Mouse (Mus musculus) stomach, embryonic 16.5 days (tissue): ENCODE results near the gene Snd1. TPM values are rescaled to one million over a fixed set of nuclear protein-coding genes. Genes with fewer than 3 reads are reported as not detected.

Experiments used
- ATAC-seq: fragments of 200-750 bp; cut with Nextera tagmentation; 2 replicates; pipeline ENCODE4 v1.8.0; 2017; ENCODE audit warnings: moderate number of reproducible peaks, moderate TSS enrichment; ENCODE audit not compliant: insufficient read depth, low FRiP score
- H3K27ac ChIP-seq: fragments of 300-500 bp; sonication (generic); 2 replicates; pipeline ENCODE4 v1.5.1; 2014; ENCODE audit warnings: low read length
- H3K27me3 ChIP-seq: fragments of 300-500 bp; sonication (generic); 2 replicates; pipeline ENCODE4 v1.6.1; 2014; ENCODE audit warnings: low read length, control low read depth, mixed read lengths; ENCODE audit not compliant: control insufficient read depth, insufficient read depth
- H3K36me3 ChIP-seq: fragments of 300-500 bp; sonication (generic); 2 replicates; pipeline ENCODE4 v1.6.1; 2014; ENCODE audit warnings: low read length; ENCODE audit not compliant: control insufficient read depth, insufficient read depth
- H3K4me1 ChIP-seq: fragments of 300-500 bp; sonication (generic); 2 replicates; pipeline ENCODE4 v1.6.1; 2014; ENCODE audit warnings: low read length, control low read depth, mixed read lengths; ENCODE audit not compliant: control insufficient read depth, insufficient read depth
- H3K4me2 ChIP-seq: fragments of 300-500 bp; sonication (generic); 2 replicates; pipeline ENCODE4 v1.6.1; 2014; ENCODE audit warnings: low read depth, low read length, mixed read lengths
- H3K4me3 ChIP-seq: fragments of 300-500 bp; sonication (generic); replicated peaks from 2 replicates; pipeline ENCODE4 v1.5.1; 2014; ENCODE audit warnings: mild to moderate bottlenecking, low read length
- H3K9ac ChIP-seq: fragments of 300-500 bp; sonication (generic); 2 replicates; pipeline ENCODE4 v1.6.1; 2014; ENCODE audit warnings: low read length
- H3K9me3 ChIP-seq: fragments of 300-500 bp; sonication (generic); replicated peaks from 2 replicates; pipeline ENCODE4 v1.6.1; 2016; ENCODE audit warnings: low read length, control low read depth; ENCODE audit not compliant: control insufficient read depth
- WGBS: fragments of 180-500 bp; shearing (Covaris S2); extraction: QIAGEN DNeasy Blood & Tissue Kit; methylation state at CpG from one replicate; pipeline ENCODE4 v1.1.7; 2014; 5-methylcytosine and 5-hydroxymethylcytosine counted together
- polyA plus RNA-seq: library from polyadenylated mRNA; unstranded; fragments of >200 nt; fragmentation: Nextera tagmentation; extraction: Ambion mirVana; gene quantifications from 2 replicates; pipeline ENCODE4 v1.2.1, GENCODE M21; 2015

Snd1 gene
- polyA plus RNA-seq, 1 experiment from 2014 or later: 136 TPM

- Histone ChIP-seq H3K27ac (no peak overlapping the region), H3K4me3 (no peak overlapping the region), H3K36me3 (peaks cover 8% of the 10 kb centered on the region; the same call in 1 of the 2 replicates), H3K4me1 (peaks cover 14% of the 10 kb centered on the region), H3K9me3 (no peaks in the 10 kb centered on the region), H3K9ac (no peak overlapping the region), H3K27me3 (no peaks in the 10 kb centered on the region), H3K4me2 (no peak overlapping the region)
- 39% methylated on average over 7 of the region's 7 CpGs for WGBS
- peak; percentile 39; the same call in 1 of the 2 replicates for ATAC-seq
Measured at GRCm38 (mm10) chr6:28877945-28878666, 403.2 kb downstream of the Snd1 start.

GRCm38 (mm10) chr6:28879315-28879714, 404.4 kb downstream of the Snd1 start:
- H3K9ac ChIP-seq: no peak overlapping the region
- WGBS: 75% methylated on average over 8 of the region's 8 CpGs
- H3K4me2 ChIP-seq: no peak overlapping the region
- H3K4me3 ChIP-seq: no peak overlapping the region
- H3K27ac ChIP-seq: no peak overlapping the region
- H3K36me3 ChIP-seq: peaks cover 20% of the 10 kb centered on the region
- H3K4me1 ChIP-seq: peaks cover 7% of the 10 kb centered on the region
- no peak for ATAC-seq
- no peaks in the 10 kb centered on the region for H3K27me3 ChIP-seq
- no peaks in the 10 kb centered on the region for H3K9me3 ChIP-seq

DNA sequence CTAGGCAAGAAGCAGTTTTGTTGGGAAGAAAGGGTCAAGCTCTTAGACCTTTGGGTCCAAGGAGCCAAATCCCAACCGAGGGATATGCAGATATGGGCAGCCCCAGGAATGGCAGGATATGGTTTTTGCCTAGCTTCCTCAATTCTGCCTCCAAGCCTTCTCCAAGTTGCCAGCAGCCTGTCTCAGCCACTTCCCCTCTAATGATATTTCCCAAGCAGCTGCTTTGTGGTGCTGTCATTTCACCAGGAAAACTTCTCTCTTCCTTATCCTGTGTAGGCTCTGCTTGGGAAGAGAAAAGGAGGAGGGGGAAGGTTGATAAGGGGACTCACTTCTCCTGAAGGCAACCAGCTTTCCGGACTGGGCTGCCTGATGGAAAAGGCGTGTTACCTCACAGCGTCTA, 406.0 kb downstream of the Snd1 start:
- Histone ChIP-seq H3K36me3 (peaks cover 24% of the 10 kb centered on the region), H3K27ac (no peak overlapping the region), H3K4me1 (peaks cover 7% of the 10 kb centered on the region), H3K27me3 (no peaks in the 10 kb centered on the region), H3K4me3 (no peak overlapping the region), H3K9me3 (no peaks in the 10 kb centered on the region), H3K9ac (no peak overlapping the region), H3K4me2 (no peak overlapping the region)
- WGBS: 71% methylated on average over 4 of the region's 4 CpGs
- ATAC-seq: no peak

- 72% methylated on average over 5 of the region's 5 CpGs for WGBS
- Histone ChIP-seq H3K4me1 (no peaks in the 10 kb centered on the region), H3K36me3 (peaks cover 28% of the 10 kb centered on the region), H3K9ac (no peak overlapping the region), H3K27ac (no peak overlapping the region), H3K4me3 (no peak overlapping the region), H3K4me2 (no peak overlapping the region), H3K9me3 (no peaks in the 10 kb centered on the region), H3K27me3 (no peaks in the 10 kb centered on the region)
- ATAC-seq: no peak
Measured at GRCm38 (mm10) chr6:28883518-28883917, 408.6 kb downstream of the Snd1 start.

GRCm38 (mm10) chr6:28886724-28887440, 411.9 kb downstream of the Snd1 start:
- H3K36me3 ChIP-seq: peaks cover 32% of the 10 kb centered on the region

DNA sequence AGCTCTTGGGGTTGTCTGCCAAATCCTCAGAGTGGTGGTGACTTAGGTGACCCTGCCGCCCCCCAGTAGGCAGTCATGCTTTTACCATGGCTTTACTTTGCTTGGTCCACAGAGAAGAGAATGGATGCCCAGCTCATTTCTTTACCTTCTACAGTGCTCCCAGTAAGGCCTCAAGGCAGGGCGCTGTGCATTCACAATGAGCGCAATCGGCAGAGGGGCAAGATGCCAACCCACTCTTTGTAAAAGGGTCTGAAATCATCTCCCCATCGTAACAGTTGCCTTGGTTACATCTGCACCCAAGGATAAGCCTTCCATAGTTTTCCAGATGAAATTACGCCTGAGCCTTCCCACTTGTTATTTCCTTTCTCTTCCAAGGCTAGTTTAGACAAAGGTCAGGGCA, 415.5 kb downstream of the Snd1 start:
- Histone ChIP-seq H3K27me3 (no peaks in the 10 kb centered on the region), H3K9me3 (no peaks in the 10 kb centered on the region), H3K36me3 (peaks cover 14% of the 10 kb centered on the region), H3K27ac (no peak overlapping the region), H3K9ac (no peak overlapping the region), H3K4me2 (no peak overlapping the region), H3K4me3 (no peak overlapping the region), H3K4me1 (no peaks in the 10 kb centered on the region; the same call in 1 of the 2 replicates)
- no peak for ATAC-seq
- 90% methylated on average over 6 of the region's 6 CpGs for WGBS

More at GRCm38 (mm10) chr6:28886724-28887440, 411.9 kb downstream of the Snd1 start:
- Histone ChIP-seq H3K27ac (no peak overlapping the region), H3K9ac (no peak overlapping the region), H3K4me2 (no peak overlapping the region), H3K4me1 (no peaks in the 10 kb centered on the region; the same call in 1 of the 2 replicates), H3K27me3 (no peaks in the 10 kb centered on the region), H3K4me3 (no peak overlapping the region), H3K9me3 (no peaks in the 10 kb centered on the region)
- no peak for ATAC-seq
- WGBS: 83% methylated on average over 7 of the region's 7 CpGs

GRCm38 (mm10) chr6:28891480-28891879, 416.5 kb downstream of the Snd1 start:
- WGBS: 33% methylated on average over 9 of the region's 9 CpGs
- ATAC-seq: no peak
- no peaks in the 10 kb centered on the region for H3K27me3 ChIP-seq
- H3K27ac ChIP-seq: no peak overlapping the region
- H3K4me2 ChIP-seq: no peak overlapping the region
- no peak overlapping the region for H3K4me3 ChIP-seq
- H3K4me1 ChIP-seq: no peaks in the 10 kb centered on the region; the same call in 1 of the 2 replicates
- H3K9me3 ChIP-seq: no peaks in the 10 kb centered on the region
- no peak overlapping the region for H3K9ac ChIP-seq
- H3K36me3 ChIP-seq: peaks cover 14% of the 10 kb centered on the region

- WGBS: 70% methylated on average over 12 of the region's 12 CpGs
Measured at GRCm38 (mm10) chr6:28895004-28895515, 420.1 kb downstream of the Snd1 start.

GRCm38 (mm10) chr6:28895726-28896125, 420.8 kb downstream of the Snd1 start:
- ATAC-seq: no peak
- Histone ChIP-seq H3K4me1 (peaks cover 3% of the 10 kb centered on the region), H3K4me3 (no peak overlapping the region), H3K9me3 (no peaks in the 10 kb centered on the region), H3K27ac (no peak overlapping the region), H3K36me3 (no peaks in the 10 kb centered on the region; the same call in 1 of the 2 replicates), H3K9ac (no peak overlapping the region), H3K27me3 (no peaks in the 10 kb centered on the region), H3K4me2 (no peak overlapping the region)
- 70% methylated on average over 6 of the region's 6 CpGs for WGBS

More at GRCm38 (mm10) chr6:28895004-28895515, 420.1 kb downstream of the Snd1 start:
- Histone ChIP-seq H3K4me1 (peaks cover 3% of the 10 kb centered on the region), H3K27ac (no peak overlapping the region), H3K4me3 (no peak overlapping the region), H3K4me2 (no peak overlapping the region), H3K27me3 (no peaks in the 10 kb centered on the region), H3K9me3 (no peaks in the 10 kb centered on the region), H3K36me3 (no peaks in the 10 kb centered on the region; the same call in 1 of the 2 replicates), H3K9ac (no peak overlapping the region)
- no peak for ATAC-seq
